Mouse (Mus musculus): ENCODE measurements around the gene Cav2.

Cav2 gene

DNA sequence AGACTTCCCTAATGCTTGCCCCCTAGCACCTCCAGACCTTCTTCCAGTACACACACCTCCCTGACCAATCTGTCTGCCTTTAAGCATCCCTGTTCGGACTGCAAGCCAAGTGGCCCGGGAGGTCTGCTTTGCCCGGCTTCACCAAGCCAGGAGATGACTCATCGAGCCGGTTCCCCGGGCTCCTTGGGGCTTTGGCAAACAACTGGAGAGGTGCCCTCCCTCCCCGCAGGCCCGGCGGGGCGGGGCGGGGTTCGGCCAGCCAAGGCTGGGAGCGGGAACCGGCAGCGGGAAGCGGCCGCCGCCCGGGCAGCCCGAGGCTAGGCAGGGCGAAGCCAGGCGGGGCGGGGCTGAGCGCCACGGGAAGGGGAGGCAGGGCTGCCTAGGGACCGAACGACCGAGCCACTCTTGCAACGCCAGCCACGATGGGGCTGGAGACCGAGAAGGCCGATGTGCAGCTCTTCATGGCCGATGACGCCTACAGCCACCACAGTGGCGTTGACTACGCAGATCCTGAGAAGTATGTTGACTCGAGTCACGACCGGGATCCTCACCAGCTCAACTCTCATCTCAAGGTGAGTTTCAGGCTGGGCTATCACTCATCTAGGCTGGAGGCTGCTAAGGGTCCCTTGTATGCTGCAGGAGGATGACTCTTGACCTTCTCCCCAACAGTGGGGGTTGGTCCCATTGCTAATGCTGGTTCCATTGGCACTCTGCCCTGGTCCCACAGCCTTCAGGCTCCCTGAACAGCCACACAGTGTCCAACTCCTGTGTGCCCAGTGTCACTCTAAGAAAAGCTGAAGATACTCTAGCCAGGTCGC lies at the start of gene Cav2:
Gene Cav2, plus strand, starts transcription at position 247 of the 818 bp plus-strand sequence.
- DNase-seq = peak; percentile 56 to 69

GRCm38 (mm10) chr6:17239693-17240092 lies 41.3 kb upstream of the Cav2 start:
- no peak for DNase-seq

- no peak for DNase-seq
Observed at GRCm38 (mm10) chr6:17241013-17241412, 40.0 kb upstream of the Cav2 start.

DNA sequence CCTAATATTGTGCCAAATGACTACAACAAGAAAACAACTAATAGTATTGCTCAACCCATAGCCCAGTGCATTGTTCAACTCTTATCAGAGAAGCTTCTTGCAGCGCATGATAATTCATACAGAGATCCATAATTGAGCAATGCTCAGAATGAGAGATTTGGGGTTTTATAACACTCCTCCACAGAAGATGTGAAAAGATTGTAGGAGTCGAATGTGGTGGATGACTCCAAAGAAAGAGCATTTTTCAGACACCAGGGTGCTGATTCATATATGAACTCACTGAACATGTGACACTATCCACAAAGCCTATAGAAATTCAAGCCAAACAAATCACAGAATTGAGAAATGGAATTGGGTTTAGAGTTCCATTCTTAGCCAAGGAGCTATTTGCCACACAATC lies 34.0 kb upstream of the Cav2 start:
- no peak for DNase-seq

DNA sequence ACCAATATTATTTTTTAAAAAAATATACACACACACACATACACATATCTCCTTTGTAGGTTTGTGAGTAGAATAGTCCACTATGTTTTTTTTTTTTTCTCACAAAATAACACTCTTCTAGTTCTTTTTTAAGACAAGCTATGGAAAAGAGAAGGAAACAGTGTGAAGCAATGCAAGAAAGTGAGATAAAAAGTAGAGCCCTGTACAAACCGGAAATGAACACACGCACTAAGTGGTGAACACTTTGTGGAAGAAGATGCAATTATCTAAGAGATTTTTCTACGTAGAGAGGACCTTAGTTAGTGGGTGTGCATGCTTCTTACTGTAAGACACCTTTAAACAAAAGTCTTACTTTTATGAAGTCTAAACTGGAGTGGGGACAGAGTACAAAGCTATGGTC lies 33.3 kb upstream of the Cav2 start:
- no peak for DNase-seq

- no peak for DNase-seq
Observed at GRCm38 (mm10) chr6:17248241-17248640, 32.7 kb upstream of the Cav2 start.

- DNase-seq = no peak
Observed at GRCm38 (mm10) chr6:17251958-17252357, 29.0 kb upstream of the Cav2 start.

DNA sequence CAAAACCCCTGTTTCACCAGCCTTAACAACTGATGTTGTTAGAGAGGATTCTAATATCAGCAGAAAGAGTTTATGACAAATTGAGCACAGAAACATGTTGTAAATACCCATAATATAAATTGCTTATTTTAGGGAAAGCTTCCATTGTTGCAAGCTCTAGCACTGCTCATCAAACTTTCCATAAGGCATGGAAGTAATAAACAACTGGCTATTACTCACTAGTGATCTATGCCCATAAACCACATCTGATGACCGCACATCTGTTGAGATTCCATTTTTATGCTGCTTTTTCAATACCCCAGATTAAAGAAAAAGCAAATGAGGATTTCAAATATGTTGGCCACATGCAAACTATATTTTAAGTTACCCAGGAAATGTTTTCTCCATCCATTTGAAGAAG lies 22.8 kb upstream of the Cav2 start:
- DNase-seq = no peak

DNA sequence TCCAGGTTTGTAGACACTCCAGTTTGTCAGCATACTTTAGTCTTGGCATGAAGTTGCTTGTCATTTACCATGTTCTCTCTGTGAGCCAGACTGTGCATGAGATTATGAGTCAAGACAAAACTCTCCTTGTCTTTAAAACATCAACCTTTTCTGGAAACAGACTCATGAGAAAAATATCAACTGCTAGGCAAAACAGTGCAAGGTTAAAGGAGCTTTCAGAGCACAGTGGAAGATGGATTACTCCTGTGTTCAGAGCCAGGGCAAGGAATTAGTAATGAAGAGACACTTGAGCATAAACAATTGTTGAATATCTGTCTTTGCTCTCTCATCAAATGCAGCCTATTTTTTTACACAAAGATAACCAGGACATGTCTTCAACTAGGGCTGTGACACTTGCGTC lies 22.1 kb upstream of the Cav2 start:
- no peak for DNase-seq

- no peak for DNase-seq
Observed at GRCm38 (mm10) chr6:17262786-17263185, 18.2 kb upstream of the Cav2 start.

DNA sequence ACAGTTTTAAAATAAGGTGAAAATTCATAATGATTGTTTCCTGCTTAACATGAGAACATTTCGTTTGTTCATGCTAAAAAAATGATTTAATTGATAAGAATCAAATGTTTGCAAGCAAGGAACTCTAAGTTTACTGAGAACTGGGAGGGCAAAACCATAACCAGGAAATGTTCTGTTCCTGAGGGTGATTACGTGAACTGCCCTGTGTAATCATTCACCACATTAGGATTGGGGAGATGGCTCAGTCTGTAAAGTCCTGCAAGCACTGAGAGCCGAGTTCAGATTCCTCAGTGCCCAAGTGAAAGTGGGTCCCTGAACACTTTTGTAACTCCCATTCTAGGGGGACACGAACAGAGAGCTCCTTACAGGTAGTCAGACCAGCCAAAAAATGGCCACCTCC lies 15.9 kb upstream of the Cav2 start:
- no peak for DNase-seq

GRCm38 (mm10) chr6:17266466-17266865 lies 14.5 kb upstream of the Cav2 start:
- DNase-seq = no peak

- no peak for DNase-seq
Observed at GRCm38 (mm10) chr6:17278366-17278765, 2.6 kb upstream of the Cav2 start.

GRCm38 (mm10) chr6:17281757-17282092 lies 740 bp downstream of the Cav2 start:
- DNase-seq = no peak

DNA sequence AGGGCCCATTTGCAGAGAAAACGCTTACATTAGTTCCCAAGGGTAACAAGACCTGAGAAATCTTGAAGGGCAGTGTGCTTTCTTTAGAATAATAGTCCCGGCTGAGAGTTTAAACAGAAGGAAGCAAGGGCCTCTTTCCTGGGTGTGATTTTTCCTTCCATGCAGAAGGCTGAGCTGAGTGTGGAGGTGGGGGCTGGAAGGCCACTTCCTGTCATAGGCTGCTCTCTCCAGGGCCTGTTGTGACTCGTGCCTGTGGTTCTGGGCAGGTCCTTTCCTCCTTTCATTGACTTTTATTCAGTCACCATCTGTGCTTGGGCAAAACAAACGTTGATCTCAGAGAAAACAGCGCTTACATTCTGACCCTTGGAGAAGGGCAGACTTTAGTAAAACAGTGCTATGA lies 1.2 kb downstream of the Cav2 start:
- no peak for DNase-seq

- DNase-seq = no peak
Observed at GRCm38 (mm10) chr6:17283834-17284233, 2.8 kb downstream of the Cav2 start.

DNA sequence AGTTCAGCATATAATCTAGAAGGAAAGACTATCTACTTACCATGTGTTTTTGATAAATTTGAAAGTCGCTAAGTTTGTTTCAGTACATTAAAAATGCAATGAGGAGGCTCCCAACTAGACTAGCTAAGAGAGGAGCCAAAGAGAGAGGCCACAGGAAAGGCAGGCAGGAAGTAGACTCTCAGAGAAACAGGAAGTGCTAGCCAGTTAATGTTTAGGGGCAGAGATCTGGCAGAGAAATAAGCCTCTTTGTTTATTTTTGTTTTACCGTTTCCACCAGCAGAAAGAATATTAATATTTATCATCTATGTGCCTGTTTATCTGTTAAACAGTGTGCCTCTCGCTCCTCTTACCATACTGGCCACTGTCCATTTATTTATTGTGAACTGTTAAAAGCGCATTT lies 5.4 kb downstream of the Cav2 start:
- no peak for DNase-seq

DNA sequence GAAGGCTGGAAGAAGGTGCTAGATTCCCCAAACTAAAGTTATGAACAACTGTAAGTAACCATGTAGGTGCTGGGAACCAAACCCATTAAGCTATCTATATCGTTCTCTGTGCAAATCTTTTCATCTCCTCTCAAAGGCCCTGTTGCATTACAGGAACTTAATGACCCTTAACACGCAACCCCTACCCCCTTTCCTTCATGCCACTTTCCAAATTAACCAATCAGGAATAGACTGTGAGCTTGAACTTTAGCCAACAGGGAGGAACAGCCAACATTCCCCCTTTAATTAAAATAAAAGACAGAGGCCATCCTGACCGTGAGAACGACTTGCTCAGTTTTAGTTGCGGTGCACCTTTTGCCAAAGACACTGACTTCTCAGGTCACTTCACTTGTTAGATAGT lies 14.1 kb downstream of the Cav2 start:
- DNase-seq = no peak

DNA sequence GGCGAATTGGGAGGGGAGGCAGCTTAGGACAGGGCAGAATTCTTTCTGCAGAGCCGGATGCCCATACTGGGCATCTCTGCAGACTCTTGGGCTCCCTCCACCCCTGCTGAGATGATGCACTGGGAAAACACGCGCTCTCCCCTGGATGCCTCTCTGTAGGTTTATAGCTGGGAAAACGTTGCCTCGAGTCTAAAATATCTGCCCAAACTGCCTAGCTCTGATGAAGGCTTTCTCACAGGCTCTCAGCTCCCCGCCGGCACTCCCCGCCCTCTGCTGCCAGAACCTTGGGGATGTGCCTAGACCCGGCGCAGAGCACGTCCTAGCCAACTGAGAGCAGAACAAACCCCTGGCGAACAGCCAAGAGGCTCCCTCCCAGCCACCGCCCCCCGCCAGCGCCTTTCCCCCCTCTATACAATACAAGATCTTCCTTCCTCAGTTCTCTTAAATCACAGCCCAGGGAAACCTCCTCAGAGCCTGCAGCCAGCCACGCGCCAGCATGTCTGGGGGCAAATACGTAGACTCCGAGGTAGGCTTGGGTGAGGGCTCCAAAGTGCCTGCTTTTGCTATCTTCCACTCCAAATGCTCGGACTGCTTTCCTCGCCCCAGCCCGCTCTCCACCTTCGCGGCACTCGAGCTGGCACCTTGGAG lies 25.1 kb downstream of the Cav2 start, which contains the start of gene Cav1:
Gene Cav1, plus strand, starts transcription at position 382 of the 648 bp plus-strand sequence.
- DNase-seq = peak; percentile 74 to 82

- peak; percentile 16 to 22 for DNase-seq
Observed at GRCm38 (mm10) chr6:17306602-17307325, 25.8 kb downstream of the Cav2 start.

DNA sequence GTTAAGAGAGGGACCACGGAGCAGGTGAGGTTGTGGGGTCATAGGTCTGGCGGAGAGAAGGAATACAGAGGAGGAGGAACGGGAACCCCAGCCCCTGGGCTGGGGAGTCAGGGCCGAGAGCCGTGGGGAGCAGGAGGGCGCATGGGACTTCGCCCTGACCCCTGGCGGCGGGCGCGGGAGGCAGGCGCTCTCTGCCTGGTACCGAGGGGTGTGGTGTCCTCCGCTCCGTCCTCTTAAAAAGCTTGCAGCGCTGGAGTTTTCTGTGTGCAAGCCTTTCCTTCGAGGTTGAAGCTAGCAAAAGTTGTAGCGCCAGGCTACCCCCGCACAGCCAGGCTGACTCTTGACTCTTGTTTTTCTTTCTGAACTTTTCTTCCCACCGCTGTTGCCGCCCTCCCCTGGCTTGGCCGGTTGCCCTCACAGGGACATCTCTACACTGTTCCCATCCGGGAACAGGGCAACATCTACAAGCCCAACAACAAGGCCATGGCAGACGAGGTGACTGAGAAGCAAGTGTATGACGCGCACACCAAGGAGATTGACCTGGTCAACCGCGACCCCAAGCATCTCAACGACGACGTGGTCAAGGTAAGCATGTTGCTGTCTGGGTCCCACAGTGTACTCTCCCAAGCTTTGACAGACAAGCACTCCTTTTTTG lies 26.6 kb downstream of the Cav2 start:
- peak; percentile 61 to 71 for DNase-seq

- no peak for DNase-seq
Observed at GRCm38 (mm10) chr6:17308661-17309060, 27.7 kb downstream of the Cav2 start.

- DNase-seq = no peak
Observed at GRCm38 (mm10) chr6:17309260-17309659, 28.3 kb downstream of the Cav2 start.

All from cerebellum, postnatal 10 days (tissue).